Mouse (Mus musculus) v-Abl transformed pro-B cells (cell line): ENCODE data around the gene Syne2.

ENCODE experiments used
- in situ Hi-C, 2 experiments: fragments of 400-800 bp; cut with MboI; formaldehyde crosslinking; loops; one replicate each; pipeline ENCODE4 v1.15.1; 2025; ENCODE audit not compliant: unreplicated experiment in 2 of 2

Gene Syne2

DNA sequence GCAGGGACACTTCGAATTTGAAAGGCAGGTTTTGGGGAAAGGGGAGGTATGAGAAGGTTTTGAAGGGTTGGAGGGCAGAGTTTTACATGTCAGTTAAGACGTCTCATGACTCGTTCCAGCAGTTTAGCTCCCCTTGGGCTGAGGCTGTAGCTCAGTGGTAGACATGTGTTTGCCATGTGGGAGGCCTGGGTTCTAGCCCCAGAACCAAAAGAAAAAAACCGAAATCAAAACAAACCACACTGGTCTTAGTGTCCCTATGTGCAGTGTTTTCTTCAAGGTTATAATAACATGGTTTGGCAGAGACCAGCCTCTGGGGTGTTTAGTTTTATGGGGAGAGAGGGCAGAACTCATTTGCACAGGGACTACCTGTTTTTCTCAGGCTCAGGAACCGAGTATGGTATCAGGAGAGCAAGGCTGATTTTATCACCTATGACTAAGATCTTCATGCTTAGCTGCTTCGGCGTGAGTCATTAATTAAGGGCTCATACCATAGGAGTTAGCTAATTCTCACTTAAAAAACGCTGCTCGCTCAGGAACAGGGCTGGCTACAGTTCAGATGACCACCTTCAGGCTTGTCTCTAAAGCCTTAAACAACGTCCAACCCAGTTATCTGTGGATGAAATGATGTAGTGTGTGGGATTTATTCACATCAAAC is 8.9 kb downstream of the Syne2 start:
- in situ Hi-C loops: no loop called here

DNA sequence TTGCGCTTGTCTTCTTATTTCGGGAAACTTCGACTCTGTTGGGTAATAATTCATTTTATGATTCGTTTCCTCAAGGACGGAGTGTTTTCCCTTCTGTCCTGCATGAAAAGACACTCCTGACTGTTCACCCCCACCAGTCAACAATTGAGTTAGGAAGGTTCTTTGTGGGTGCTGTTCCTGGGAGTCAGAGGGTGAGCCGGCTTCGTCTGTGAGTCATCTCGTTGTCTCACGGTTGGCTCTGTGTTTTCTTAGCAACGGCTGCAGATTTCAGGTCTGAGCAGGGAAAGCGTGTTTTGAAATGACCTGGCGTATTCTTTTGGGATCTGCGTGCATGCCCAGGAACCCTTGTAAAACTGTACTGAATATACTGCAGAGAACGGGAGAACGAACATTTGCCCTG is 9.8 kb downstream of the Syne2 start:
- in situ Hi-C loops: no loop called here

DNA sequence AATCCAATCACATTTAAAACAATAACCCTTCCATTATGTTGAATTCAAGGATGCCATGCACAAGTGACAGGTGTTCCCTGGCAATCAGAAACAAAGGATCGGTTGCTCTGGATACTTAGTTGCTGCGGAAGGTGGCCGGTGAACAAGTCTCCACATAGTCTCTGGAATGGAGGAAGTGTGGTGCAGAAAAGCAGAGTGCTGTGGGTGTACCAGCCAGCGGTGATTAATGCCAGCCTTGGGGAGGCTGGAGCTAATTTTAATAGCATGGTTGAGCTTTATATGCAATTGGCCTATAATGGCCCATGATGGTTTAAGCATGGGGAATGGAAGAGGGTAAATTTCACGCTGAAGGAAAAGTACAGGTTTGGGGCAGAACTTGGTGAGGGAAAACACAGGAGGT is 11.7 kb downstream of the Syne2 start:
- in situ Hi-C loops: no loop called here

DNA sequence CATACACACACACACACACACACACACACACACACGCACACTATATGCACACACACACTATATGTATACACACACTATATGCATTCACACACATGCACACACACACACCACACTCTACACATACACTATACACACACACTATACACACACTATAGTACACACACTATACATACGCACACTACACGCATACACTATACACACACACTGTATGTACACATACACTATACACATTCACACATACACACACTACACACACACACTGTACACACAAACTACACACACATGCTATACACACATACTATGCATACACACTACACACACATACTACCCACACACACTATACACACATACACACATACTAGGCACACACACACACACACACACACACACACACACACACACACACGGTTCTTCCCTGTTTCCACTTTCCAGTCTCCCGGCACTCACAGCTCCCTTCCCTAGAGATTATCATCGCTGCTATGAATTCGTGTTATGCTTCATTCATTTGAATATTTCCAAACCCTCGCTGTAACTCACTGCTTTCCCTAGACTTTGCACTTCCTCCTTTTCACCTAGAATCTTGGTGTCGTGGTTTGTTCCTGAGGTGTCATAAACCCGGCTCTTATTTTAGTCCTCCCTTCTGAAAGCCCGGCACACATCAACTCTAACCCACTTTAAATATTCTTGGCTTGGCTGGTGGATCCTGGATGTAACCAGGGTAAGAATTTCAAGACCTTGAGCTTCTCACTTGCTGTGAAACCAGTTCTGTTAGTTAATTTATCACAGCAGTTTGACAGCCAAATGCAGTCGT is 15.4 kb downstream of the Syne2 start:
- in situ Hi-C loops: no loop called here

DNA sequence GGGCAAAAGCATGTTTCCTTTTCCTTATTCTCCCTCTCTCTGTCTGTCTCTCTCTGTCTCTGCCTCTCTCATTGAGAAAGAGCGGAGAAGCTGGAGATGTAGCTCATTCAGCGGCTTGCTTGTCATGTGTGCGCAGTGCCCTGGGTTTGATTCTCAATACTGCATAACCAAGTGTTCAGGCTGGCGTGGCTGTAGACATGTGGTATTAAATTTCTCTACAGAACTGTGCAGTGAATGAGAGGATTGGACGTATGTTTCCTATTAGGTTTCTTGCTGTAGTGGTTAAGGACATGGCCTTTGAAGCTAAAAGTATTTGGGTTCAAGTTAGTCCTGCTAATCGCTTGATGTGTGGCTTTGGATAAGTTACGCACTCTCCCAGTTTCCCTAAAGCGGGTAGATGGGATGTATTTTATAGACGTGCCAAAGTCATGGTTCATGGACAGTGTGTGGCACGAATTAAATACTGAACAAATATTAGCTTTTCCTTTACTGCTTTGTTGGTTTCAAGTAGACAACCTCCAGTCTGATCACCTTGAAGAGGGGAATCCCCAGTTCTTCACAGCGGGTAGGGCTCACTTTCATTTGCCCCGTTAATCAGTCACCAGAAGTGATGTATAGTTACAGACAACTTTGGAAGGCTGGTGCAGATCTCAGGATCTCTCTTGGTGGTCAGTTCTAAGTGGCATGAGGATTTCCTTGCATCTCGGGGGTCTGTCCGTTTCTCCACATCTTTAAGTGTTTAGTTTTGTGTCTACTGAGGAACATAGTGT is 16.2 kb downstream of the Syne2 start:
- in situ Hi-C loops: no loop called here

DNA sequence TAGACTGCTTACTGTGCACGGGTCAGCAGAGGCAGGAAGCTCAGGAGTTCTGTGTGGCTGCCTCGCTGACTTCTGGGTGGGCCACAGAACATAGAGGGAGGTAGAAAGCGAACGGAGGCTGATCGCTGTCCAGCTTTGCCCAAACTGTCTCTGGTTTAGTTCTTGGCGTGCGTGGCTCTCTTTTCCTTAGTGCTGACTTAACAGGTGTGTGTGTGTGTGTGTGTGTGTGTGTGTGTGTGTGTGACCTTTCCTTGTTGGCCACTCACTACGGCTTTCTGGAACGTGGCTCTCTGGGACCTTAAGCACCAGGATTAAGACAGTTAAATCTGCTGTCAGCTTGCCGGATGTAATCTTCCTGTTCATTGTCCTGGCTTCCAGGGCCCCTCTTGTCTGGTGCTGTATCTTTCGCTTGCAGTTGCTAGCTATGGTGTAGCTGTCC is 18.6 kb downstream of the Syne2 start:
- in situ Hi-C loops: no loop called here

DNA sequence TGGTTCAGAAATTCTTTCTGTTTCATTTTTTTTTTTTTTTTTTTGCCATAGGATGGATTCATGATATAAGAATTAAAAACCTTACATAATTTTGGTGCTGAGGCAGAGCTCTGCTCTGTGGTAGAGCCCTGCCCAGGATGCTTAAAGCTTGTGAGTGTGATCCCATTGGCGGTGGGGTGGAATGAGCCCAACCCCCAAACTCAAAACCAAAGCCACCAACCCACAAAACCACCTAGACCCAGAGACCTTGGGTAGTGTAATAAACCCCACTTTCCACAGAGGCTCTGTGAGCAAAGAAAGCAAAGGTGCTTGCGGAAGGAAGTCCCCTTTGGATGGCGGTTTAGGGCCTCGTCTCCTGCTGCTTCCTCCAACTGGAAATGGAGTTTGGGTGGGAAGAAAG is 19.5 kb downstream of the Syne2 start:
- in situ Hi-C loops: no loop called here

DNA sequence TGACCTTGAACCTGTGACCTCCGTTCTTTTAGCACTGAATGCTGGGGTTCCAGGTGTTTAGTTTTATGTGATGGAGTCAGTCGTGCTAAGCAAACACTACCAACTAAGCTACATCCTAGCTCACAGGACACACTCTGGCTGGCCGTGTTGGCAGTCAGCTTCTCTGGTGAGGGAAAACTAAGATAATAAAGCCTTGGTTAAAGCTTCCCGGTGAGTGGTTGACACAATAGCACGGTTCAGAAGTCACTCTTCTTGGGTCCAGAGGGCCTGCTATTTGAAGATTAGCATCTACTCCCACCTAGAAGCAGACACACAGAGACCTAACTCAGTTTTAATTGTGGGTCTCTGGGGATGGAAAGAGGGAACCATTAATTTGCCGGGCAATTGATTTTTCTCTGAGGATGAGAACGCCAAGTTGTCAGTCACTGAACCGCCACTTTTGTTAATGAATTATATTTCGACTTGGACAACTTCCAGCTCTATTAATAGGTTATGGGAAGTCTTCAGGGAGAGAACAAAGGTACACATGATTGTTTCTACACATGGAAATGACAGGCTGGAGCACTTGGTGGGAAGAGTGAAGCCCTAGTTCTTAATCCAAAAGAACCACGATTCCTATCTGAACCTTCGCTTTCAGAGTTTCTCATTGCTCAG is 21.3 kb downstream of the Syne2 start:
- in situ Hi-C loops: no loop called here

DNA sequence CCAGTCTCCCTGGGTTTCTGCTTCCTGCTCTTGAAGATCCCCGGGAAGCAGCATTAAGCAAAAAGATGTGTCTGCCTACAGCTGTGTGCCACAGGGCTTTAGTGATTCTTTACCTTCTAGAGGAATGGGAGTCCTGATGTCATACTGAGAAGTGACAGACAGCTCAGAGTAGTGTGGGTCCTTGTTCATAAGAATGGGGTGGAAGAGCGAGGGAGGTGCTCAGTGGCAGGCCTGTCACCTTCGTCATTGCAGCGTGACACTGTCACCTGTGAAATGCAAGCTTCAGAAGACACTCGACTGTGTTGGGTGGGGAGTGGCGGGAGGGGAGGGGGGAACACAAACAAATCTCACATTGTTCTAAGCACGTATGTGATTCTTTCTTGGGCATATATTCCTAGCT is 23.2 kb downstream of the Syne2 start:
- in situ Hi-C loops: no loop called here

DNA sequence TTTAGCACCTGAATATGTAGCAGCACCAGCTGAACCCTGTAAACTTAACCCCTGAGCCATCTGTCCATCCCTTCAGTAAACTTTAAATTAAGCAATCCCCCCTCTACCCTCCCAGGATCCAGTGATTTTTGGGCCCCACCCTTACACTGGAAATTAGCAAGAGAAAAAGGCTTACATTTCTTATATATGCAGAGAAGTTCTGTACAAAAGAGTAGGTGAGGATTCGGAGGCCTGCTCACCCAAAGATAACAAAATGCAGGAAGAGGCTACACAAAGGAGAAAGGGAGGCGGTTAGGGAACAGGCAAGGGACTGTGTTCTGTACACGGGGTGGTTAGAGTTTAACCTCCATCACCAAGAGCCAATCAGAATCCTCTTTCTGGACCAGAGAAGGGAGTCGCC is 26.4 kb downstream of the Syne2 start:
- in situ Hi-C loops: no loop called here

DNA sequence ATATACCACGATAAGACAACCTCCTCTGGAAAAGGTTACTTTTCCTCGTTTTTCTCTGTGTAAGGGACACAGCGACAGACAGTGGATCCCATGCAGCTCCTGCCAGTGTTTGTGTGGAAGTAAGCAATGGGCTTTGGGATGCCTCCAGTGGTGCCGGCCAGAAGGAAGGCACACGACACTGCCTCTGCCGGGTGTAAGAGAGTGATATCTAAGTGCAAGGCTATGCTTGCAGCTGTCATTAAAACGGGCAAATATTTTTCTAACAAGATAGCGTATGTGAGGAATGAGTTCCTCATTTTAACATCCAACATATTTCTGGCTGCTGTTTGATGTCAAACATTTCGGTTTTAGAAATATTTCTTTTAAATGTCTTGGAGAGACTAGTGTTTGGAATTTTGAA is 27.1 kb downstream of the Syne2 start:
- in situ Hi-C loops: no loop called here

DNA sequence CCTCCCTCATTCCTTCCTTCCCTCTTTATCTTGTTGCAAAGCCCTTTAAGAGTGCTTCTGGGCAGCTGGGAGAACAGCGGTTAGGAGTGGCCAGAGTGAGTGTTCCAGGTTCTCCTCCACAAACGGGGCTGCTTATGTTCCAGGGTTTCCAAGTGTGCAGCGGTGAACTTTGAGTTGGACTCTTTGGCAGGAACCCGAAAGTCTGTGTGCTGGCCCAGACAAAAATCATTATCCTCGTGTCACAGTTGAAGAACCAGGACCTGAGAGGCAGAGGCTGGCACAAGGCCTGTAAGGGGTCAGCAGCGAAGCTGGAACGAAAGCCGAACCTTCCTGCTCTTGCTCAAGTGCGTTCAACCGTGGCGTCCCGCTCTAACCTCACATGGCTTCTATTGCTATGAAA is 28.6 kb downstream of the Syne2 start:
- in situ Hi-C loops: no loop called here

DNA sequence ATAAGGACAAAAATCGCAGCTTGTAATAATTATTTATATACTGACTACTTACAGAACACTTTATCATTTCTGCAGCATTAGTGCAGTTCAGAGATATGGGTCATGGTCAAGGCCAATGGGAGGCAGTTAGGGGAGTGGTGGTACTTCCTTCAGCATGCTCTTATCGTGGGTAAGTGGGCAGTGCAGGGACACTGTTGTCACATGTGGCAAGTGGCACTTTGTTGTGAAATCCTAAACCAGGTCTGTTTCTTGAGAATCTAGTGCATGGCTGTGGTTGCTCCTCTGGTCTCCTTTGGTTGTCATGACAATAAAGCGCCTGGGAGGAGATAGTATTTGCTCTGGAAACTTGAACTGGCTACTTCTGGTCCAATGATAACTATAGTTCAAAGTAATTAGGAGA is 32.3 kb downstream of the Syne2 start:
- in situ Hi-C loops: no loop called here

DNA sequence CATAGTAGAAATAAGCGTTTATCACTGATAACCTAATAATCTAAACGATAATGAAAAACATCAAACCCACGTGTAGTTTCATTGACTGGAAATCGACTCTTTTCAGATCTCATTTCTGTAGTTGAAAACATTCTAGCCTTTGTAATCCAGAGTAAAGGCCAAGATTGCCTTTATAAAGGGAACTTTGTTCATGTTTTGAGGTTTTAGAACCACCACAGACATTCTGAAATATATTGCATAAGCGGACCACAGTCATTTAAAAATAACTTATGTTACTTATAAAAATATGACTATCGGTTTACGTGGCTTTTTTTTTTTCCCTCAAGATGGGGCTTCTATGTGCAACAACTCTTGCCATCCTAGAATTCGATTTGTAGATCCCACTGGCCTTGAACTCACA is 33.5 kb downstream of the Syne2 start:
- in situ Hi-C loops: no loop called here

DNA sequence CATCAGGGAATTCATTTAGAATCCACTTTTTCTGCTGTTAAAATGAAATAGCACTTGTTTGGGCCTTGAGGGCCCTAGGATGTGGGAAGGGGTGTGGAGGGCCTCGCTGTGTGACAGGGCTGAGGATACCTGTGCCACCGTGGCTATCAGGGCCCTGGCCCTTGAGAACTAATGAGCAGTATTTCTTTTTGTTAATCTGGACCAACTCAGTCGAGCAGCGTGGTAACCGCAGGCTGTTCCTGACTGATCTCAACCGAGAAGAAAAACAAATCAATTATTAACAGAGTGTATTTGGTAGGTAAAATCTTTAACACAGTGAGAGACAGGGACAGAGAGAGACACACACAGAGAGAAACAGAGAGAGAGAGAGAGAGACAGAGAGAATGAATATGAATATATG is 34.5 kb downstream of the Syne2 start:
- in situ Hi-C loops: no loop called here

DNA sequence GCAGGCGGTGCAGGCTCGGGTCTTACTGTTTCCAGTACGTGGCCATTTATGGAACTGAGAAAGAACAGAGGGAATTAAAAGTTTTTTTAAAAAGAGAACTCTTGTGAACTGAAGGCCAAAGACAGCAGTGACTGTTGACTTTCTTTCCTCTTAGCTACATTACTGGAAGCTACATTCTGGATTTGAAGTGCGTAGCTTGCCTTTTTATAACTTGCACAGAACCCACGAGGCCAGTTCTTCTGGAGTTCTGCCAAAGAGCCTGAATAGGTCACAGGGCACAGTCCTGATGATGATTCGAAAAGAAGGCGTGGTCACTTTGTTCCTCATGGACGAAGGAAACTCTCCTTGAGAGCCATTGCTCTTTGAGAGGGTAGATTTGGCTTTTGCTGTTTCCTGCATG is 35.6 kb downstream of the Syne2 start:
- in situ Hi-C loops: no loop called here

DNA sequence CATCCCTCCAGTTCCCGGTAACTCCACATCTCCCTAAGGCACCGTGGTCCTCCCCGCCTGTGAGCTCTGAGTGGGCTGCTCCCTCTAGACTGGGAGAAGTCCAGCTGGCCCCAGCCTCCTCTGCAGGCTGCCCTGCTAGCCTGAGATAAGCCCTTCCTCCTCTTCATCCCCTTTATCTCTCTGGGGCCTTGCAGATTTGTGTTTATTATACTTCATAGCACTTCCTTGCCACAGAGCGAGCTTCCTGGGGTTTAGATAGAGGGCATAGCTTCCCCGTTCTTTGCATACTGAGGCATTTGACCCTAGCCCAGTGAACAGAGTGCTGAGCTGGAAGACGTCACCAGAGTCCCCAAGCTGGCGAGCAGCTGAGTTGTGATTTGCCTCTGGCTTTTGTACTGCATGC is 37.1 kb downstream of the Syne2 start:
- in situ Hi-C loops: no loop called here

DNA sequence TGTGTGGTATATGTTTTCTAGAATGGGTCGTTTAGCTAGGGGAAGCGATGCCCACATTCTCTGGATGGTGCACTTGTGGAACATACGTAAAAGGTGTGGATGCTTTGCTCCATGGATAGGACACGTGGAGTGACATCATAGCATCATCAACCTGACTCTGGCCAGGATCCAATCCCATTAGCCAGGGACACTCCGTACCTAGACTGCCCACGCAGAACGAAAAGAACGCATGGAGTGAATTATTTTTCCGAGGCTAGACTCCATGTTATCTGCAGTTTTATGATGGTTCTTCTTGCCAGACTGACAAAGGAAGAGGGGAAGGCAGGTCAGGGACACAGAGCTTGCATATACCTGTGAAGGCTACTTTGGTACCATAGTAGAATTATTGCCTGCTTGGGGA is 37.7 kb downstream of the Syne2 start:
- in situ Hi-C loops: no loop called here

DNA sequence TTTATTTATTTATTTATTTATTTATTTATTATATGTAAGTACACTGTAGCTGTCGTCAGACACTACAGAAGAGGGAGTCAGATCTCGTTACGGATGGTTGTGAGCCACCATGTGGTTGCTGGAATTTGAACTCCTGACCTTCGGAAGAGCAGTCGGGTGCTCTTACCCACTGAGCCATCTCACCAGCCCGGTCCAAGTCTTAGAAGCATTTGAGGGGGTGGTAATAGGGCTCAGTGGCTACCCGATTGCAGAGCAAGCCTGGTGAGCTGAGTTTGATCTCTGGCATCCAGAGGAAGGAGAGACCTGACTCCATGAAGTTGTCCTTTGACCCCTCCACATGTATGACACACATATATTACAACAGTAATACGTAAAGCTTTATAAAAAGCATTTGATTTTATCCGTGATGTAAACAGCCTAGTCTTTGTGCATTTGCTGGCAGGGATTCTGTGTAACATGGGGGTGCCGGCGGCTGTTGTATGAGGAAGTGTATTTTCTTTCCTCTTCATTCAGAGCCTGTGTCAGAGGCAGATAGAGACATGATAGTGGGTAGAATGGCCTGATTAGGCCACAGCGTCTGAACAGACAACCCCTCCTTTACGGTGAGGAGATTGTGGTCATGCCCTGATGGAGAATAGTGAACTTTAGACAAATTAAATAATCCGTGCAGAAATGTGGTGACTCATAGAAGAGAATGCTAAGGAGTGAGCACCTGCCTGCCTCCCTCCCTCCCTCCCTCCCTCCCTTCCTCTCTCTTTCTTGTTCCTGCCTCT is 38.3 kb downstream of the Syne2 start:
- in situ Hi-C loops: no loop called here

DNA sequence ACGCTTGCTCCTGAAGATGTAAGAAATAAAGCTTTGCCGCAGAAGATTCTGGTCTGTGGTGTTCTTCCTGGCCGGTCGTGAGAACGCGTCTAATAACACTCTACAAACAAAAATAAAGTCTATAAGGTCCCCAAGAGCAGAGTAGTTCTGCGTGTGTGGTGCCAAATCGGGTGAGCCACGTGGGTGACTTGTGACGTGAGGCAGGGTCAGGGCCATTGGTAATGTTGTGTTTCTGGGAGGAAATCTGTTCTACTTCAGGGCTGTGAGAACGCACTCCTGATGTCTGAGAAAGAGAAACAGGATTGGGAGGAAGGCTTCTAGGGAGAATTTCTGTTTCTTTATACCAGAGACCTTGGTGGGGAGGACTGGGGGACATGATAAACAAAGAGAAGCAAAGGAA is 42.0 kb downstream of the Syne2 start:
- in situ Hi-C loops: no loop called here
